Mouse (Mus musculus) ovary, adult 10 weeks (tissue): ENCODE measurements around the gene Crtam. TPM values are rescaled to one million over a fixed set of nuclear protein-coding genes. Genes with fewer than 3 reads are reported as not detected.

ENCODE experiments used
- polyA plus RNA-seq: library from polyadenylated mRNA; stranded (reverse); fragments of 350-450 nt; fragmentation: Illumina TruSeq; extraction: RNeasy Lipid Tissue Mini Kit (QIAGEN cat#74804); gene quantifications from one replicate; pipeline ENCODE4 v1.2.3, GENCODE M21; 2014

Crtam gene
- polyA plus RNA-seq, result 0.17 TPM

GRCm38 (mm10) chr9:41004415-41004814 lies at the start of gene Crtam:
TSS of gene Crtam (minus strand) at chr9:41004628.

GRCm38 (mm10) chr9:40963586-40964417 lies 40.6 kb downstream of the Crtam start, which contains the start of gene Jhy:
TSS of gene Jhy (minus strand) at chr9:40964118.

Other genes starting within 250 kb of the Crtam start
- 1,701 TPM for gene Hspa8, start 203.6 kb downstream of the Crtam start, polyA plus RNA-seq
- gene Bsx, start 130.5 kb downstream of the Crtam start, polyA plus RNA-seq, result not detected
- 1.5 TPM for gene Jhy, start 40.5 kb downstream of the Crtam start, polyA plus RNA-seq
- gene Ubash3b, start 157.1 kb upstream of the Crtam start, polyA plus RNA-seq, result 18.3 TPM